Mouse (Mus musculus): Measurements from ENCODE around the gene Tbx10. TPM values are rescaled to one million over a fixed set of nuclear protein-coding genes. Genes with fewer than 3 reads are reported as not detected.
A peak's percentile ranks its signal among the peaks of the same experiment; 100 is the strongest.
"Not testable (repeated sequence)": the region's sequence is repeated elsewhere in the genome, so short reads cannot be mapped to it uniquely, and the experiment has no call there.

Gene Tbx10
- polyA plus RNA-seq, 1 experiment from 2014 or later, result 0.21 TPM

DNA sequence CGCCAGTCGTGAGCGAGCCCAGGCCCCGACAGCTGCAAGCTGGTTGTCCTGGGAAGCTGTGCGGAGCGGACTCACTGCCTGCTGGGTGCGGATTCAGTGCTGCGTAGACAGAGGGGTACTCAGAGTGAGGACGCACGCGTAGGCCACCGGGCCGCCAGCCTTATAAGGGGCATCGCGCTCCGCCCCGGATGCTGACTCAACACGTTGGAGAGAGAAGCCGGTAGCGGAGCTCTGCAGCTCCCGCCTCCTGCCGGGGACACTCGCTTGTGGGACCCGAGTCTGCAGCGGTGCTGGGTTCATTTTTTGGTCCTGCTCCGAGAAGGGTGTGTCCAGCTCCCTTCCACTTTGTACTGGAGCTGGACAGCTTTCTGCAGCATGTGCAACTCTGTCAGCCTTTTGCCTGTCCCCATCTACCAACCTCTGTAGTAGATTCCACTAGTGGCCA, 45.3 kb downstream of the Tbx10 start, which contains the start of gene Gstp1:
TSS of gene Gstp1 (minus strand) at position 198 of the 445 bp plus-strand sequence.
- H3K4me3 ChIP-seq, result peak within 1 kb of the TSS; percentile 73
- H3K27ac ChIP-seq (replicated peaks), result peak within 1 kb of the TSS; percentile 92
- H3K36me3 ChIP-seq (replicated peaks), result peaks cover 13% of the 10 kb centered on the region
- H3K9me3 ChIP-seq, result no peaks in the 10 kb centered on the region
- no peaks in the 10 kb centered on the region for H3K27me3 ChIP-seq (replicated peaks; ENCODE audit: low read depth, poor library complexity, severe bottlenecking)
- peaks cover 27% of the 10 kb centered on the region for H3K4me1 ChIP-seq
- WGBS, result 0% methylated on average over 26 of the region's 26 CpGs
- peak; percentile 87 for DNase-seq (ENCODE audit: low spot score)

DNA sequence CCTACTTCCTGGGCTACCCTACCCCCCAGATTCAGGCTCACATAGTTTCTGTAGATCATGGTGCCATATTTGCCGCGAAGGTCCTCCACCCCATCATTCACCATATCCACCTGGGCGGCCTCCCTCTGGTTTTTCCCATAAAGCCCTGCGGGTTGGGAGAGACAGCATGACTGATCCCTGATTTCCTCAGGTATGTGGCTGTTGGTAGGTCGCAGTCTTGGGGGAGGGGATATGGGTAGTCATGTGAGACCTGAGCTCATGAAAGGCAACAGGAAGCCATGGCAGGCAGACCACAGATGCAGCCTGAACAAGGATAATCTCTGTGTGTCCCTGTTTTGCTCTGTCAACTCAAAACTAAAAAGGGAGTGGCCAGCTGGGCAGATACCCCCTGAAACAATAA, 48.4 kb downstream of the Tbx10 start:
- 88% methylated on average over 5 of the region's 5 CpGs for WGBS
- H3K4me3 ChIP-seq; H3K36me3 ChIP-seq (replicated peaks); DNase-seq (ENCODE audit: low spot score); H3K9me3 ChIP-seq; H3K27ac ChIP-seq (replicated peaks); H3K27me3 ChIP-seq (replicated peaks; ENCODE audit: low read depth, poor library complexity, severe bottlenecking): not testable (repeated sequence)
- peaks cover 30% of the 10 kb centered on the region for H3K4me1 ChIP-seq

DNA sequence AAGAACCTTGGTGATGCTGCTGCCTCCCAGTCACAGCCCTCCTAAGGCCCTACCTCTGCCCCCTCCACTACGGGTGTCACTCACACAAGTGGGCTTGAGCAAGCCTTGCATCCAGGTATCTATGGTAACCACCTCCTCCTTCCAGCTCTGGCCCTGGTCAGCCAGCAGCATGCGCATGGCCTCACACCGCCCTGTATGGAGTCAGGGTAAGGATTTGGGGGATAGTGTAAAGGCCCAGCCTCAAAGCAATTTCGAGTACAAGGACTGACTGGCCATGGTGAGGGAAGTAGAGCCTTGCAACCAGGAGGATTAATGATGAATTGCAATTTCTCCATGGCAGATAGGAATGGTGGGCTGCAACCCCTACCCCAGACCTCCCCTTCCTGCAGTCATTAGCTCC, 48.9 kb downstream of the Tbx10 start:
- not testable (repeated sequence) for H3K36me3 ChIP-seq (replicated peaks); H3K9me3 ChIP-seq; H3K27me3 ChIP-seq (replicated peaks; ENCODE audit: low read depth, poor library complexity, severe bottlenecking); H3K4me3 ChIP-seq; H3K27ac ChIP-seq (replicated peaks); DNase-seq (ENCODE audit: low spot score)
- H3K4me1 ChIP-seq, result peaks cover 25% of the 10 kb centered on the region
- WGBS, result 88% methylated on average over 4 of the region's 4 CpGs

DNA sequence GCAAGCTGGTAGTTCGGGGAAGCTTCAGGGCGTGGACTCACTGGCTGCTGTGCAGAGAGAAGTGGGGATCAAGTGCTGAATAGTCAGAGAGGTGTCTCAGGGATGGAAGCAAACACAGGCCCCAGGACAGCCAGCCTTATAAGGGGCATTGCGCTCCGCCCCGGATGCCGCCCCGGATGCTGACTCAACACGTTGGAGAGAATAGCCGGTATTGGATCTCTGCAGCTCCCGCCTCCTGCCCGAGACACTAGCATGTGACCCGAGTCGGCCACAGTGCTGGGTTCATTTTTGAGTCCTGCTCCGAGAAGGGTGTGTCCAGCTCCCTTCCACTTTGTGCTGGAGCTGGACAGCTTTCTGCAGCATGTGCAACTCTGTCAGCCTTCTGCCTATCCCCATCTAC, 49.6 kb downstream of the Tbx10 start:
- Histone ChIP-seq H3K9me3 (no peaks in the 10 kb centered on the region), H3K4me1 (peaks cover 21% of the 10 kb centered on the region), H3K36me3 (replicated peaks) (no peaks in the 10 kb centered on the region), H3K27ac (replicated peaks) (no peak overlapping the region), H3K27me3 (replicated peaks; ENCODE audit: low read depth, poor library complexity, severe bottlenecking) (no peaks in the 10 kb centered on the region), H3K4me3 (no peak overlapping the region)
- 81% methylated on average over 14 of the region's 14 CpGs for WGBS
- DNase-seq (ENCODE audit: low spot score), result no peak

DNA sequence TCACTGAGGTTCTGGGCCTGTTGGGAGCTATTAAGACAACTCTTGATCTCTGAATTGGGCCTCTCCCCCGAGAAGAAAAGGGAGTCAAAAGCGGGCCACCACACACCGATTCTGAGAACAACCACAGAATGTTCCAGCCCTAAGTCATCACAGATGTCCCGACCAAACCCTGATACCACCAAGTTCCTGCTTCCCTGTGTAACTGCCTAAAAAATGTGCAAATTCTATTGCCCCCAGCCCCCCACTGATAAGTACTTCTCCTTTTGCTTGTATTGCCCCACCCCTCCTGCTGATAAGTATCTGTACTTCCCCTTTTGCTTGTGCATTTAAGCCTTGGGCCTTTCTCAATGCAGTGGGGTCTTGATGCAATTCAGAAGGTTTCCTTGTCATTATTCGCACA, 51.6 kb downstream of the Tbx10 start:
- not testable (repeated sequence) for H3K36me3 ChIP-seq (replicated peaks); H3K27ac ChIP-seq (replicated peaks); H3K4me3 ChIP-seq; H3K4me1 ChIP-seq; H3K27me3 ChIP-seq (replicated peaks; ENCODE audit: low read depth, poor library complexity, severe bottlenecking); H3K9me3 ChIP-seq; DNase-seq (ENCODE audit: low spot score)
- 92% methylated on average over 5 of the region's 5 CpGs for WGBS

DNA sequence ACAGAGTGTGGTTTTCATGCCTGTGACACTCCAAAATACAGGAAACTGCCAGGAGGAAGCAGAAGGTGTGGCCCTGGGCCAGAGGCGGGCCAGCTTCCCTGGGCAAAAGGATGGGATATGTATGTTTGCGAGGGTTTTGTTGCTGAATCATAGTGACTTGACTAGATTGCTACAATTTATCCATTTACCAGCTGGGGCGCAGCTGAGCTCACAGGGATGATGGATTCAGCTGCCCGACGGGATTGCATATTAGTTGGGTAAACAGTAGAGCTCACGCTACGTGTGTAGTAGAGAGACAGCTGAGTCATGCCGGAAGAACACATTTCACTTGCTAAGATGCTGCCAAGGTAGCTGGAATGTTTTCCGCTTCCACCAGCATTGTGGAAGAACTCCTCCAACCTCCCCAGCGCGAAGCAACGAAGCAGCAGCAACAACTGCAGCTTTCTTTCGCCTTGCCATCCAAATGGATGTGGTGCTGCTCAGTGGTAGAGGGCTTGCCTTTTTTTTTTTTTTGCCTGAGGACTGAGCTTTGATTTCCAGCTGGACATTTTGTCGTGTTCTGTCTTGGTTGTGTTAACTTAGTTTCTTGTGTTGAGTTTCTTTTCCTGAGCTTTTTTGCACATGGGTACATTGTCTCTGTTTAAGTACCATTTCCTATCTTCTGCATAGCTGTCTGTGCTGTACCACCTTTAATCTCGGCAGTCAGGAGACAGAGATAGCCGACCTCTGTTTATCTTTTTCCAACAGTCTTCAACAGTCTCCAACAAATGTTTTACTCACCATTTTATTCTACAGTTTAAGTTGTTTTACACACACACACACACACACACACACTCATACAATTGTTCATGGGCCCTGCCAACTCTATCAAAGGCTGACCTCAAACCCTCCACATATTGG, 53.7 kb downstream of the Tbx10 start, which contains the start of gene Gstp2:
TSS of gene Gstp2 (minus strand) at position 58 of the 900 bp plus-strand sequence.
- peak; percentile 45 for DNase-seq (ENCODE audit: low spot score)
- WGBS, result 57% methylated on average over 16 of the region's 16 CpGs

DNA sequence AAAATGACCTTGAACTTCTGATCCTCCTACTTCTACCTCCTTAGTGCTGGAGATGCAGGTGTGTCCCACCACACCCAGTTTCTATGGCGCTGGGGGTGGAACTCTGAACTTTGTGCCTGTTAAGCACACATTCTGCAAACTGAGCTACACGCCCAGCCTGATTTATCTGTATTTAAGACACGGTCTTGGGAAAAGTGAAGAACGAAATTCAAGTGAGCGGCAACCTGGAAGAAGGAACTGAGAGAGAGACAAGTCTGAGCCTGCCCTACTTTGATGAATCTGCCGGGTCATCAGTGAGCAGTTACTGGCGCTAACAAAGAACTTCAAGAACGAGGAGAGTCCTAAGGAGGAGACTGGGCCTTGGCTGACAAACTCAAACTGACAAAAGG, 54.3 kb downstream of the Tbx10 start:
- Histone ChIP-seq H3K4me3 (no peak overlapping the region), H3K9me3 (no peaks in the 10 kb centered on the region), H3K36me3 (replicated peaks) (no peaks in the 10 kb centered on the region), H3K27me3 (replicated peaks; ENCODE audit: low read depth, poor library complexity, severe bottlenecking) (no peaks in the 10 kb centered on the region), H3K4me1 (peaks cover 7% of the 10 kb centered on the region), H3K27ac (replicated peaks) (no peak overlapping the region)
- WGBS, result 88% methylated on average over 8 of the region's 8 CpGs
- no peak for DNase-seq (ENCODE audit: low spot score)

More for the DNA sequence above, 53.7 kb downstream of the Tbx10 start, which contains the start of gene Gstp2:
- 0 out of 2 replicates have a peak within 1 kb of the TSS, but pooled peaks have one; percentile 28 for H3K4me3 ChIP-seq
- H3K9me3 ChIP-seq, result no peaks in the 10 kb centered on the region
- no peak within 1 kb of the TSS for H3K27ac ChIP-seq (replicated peaks)
- peaks cover 8% of the 10 kb centered on the region for H3K4me1 ChIP-seq
- H3K36me3 ChIP-seq (replicated peaks), result no peaks in the 10 kb centered on the region
- no peaks in the 10 kb centered on the region for H3K27me3 ChIP-seq (replicated peaks; ENCODE audit: low read depth, poor library complexity, severe bottlenecking)

DNA sequence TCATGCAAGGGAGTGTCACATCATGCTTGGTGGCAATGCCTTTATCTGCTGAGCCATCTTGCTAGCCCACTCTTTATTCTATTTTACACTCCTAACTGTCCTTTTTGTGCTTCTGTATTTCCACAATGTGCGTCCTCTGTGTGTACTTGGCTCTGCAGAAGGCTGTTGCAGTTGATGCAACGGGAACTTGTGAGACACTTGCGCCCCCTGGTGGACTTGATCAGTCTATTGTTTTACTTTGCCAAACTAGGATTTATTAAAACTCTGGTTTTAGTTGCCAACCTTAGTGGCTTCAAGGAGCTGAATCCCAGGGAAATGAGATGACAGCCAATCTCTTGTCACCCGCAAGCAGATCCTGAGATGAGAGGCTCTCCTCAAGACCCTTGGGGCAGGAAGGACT, 55.3 kb downstream of the Tbx10 start:
- peaks cover 4% of the 10 kb centered on the region; the same call in 1 of the 2 replicates for H3K4me1 ChIP-seq
- peak; percentile 83 for DNase-seq (ENCODE audit: low spot score)
- H3K4me3 ChIP-seq, result no peak overlapping the region
- no peaks in the 10 kb centered on the region for H3K27me3 ChIP-seq (replicated peaks; ENCODE audit: low read depth, poor library complexity, severe bottlenecking)
- no peaks in the 10 kb centered on the region for H3K36me3 ChIP-seq (replicated peaks)
- H3K27ac ChIP-seq (replicated peaks), result no peak overlapping the region
- 14% methylated on average over 4 of the region's 4 CpGs for WGBS
- H3K9me3 ChIP-seq, result no peaks in the 10 kb centered on the region

DNA sequence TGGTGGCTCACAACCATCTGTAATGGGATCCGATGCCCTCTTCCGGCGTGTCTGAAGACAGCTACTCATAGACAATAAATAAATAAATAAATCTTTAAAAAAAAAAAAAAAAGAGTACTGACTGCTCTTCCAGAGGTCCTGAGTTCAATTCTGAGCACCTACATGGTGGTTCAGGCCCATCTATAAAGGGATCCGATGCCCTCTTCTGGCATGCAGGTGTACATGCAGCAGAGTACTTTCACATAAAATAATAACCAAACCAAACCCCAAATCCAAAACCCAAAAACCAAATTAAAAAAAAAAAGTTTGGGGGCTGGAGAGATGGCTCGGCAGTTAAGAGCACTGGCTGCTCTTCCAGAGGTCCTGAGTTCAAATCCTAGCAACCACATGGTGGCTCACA, 56.5 kb downstream of the Tbx10 start:
- H3K4me1 ChIP-seq; H3K4me3 ChIP-seq; H3K27me3 ChIP-seq (replicated peaks; ENCODE audit: low read depth, poor library complexity, severe bottlenecking); H3K36me3 ChIP-seq (replicated peaks); DNase-seq (ENCODE audit: low spot score); H3K27ac ChIP-seq (replicated peaks); H3K9me3 ChIP-seq: not testable (repeated sequence)
- 82% methylated on average over 5 of the region's 5 CpGs for WGBS

Other genes starting within 250 kb of the Tbx10 start
- gene Kmt5b, start 225.3 kb upstream of the Tbx10 start, polyA plus RNA-seq (2016; fragmentation: Nextera tagmentation; extraction: Ambion mirVana), result 29.4 and 31.2 TPM in 2 replicates
- gene Chka, start 141.0 kb upstream of the Tbx10 start, polyA plus RNA-seq (2016; fragmentation: Nextera tagmentation; extraction: Ambion mirVana), result 50.0 and 51.8 TPM in 2 replicates
- 28.0 and 28.8 TPM in 2 replicates for gene Tcirg1, start 85.6 kb upstream of the Tbx10 start, polyA plus RNA-seq (2016; fragmentation: Nextera tagmentation; extraction: Ambion mirVana)
- gene Ndufs8, start 80.0 kb upstream of the Tbx10 start, polyA plus RNA-seq (2016; fragmentation: Nextera tagmentation; extraction: Ambion mirVana), result 250 and 258 TPM in 2 replicates
- 0.48 and 0.81 TPM in 2 replicates for gene Aldh3b1, start 62.9 kb upstream of the Tbx10 start, polyA plus RNA-seq (2016; fragmentation: Nextera tagmentation; extraction: Ambion mirVana)
- 7.3 and 8.4 TPM in 2 replicates for gene Unc93b1, start 57.6 kb upstream of the Tbx10 start, polyA plus RNA-seq (2016; fragmentation: Nextera tagmentation; extraction: Ambion mirVana)
- gene Aldh3b3, start 34.1 kb upstream of the Tbx10 start, polyA plus RNA-seq (2016; fragmentation: Nextera tagmentation; extraction: Ambion mirVana), result not detected in 2 replicates
- 1.1 and 1.2 TPM in 2 replicates for gene Aldh3b2, start 20.4 kb upstream of the Tbx10 start, polyA plus RNA-seq (2016; fragmentation: Nextera tagmentation; extraction: Ambion mirVana)
- gene Acy3, start 6.2 kb upstream of the Tbx10 start, polyA plus RNA-seq (2016; fragmentation: Nextera tagmentation; extraction: Ambion mirVana), result 3.1 and 3.2 TPM in 2 replicates
- 30.6 and 31.6 TPM in 2 replicates for gene Nudt8, start 7.8 kb downstream of the Tbx10 start, polyA plus RNA-seq (2016; fragmentation: Nextera tagmentation; extraction: Ambion mirVana)
- gene Gm49405, start 7.9 kb downstream of the Tbx10 start, polyA plus RNA-seq (2016; fragmentation: Nextera tagmentation; extraction: Ambion mirVana), result 4.5 and 4.6 TPM in 2 replicates
- 4.7 and 5.7 TPM in 2 replicates for gene Doc2g, start 10.6 kb downstream of the Tbx10 start, polyA plus RNA-seq (2016; fragmentation: Nextera tagmentation; extraction: Ambion mirVana)
- gene Ndufv1, start 20.1 kb downstream of the Tbx10 start, polyA plus RNA-seq (2016; fragmentation: Nextera tagmentation; extraction: Ambion mirVana), result 211 and 217 TPM in 2 replicates
- gene Gstp1, start 45.2 kb downstream of the Tbx10 start, polyA plus RNA-seq (2016; fragmentation: Nextera tagmentation; extraction: Ambion mirVana), result 456 and 458 TPM in 2 replicates
- 3.7 and 9.1 TPM in 2 replicates for gene Gstp2, start 53.3 kb downstream of the Tbx10 start, polyA plus RNA-seq (2016; fragmentation: Nextera tagmentation; extraction: Ambion mirVana)
- gene Gstp3, start 66.8 kb downstream of the Tbx10 start, polyA plus RNA-seq (2016; fragmentation: Nextera tagmentation; extraction: Ambion mirVana), result not detected in 2 replicates
- gene Cabp2, start 88.8 kb downstream of the Tbx10 start, polyA plus RNA-seq (2016; fragmentation: Nextera tagmentation; extraction: Ambion mirVana), result not detected in 2 replicates
- gene Cdk2ap2, start 104.4 kb downstream of the Tbx10 start, polyA plus RNA-seq (2016; fragmentation: Nextera tagmentation; extraction: Ambion mirVana), result 77.2 and 80.2 TPM in 2 replicates
- gene Pitpnm1, start 107.2 kb downstream of the Tbx10 start, polyA plus RNA-seq (2016; fragmentation: Nextera tagmentation; extraction: Ambion mirVana), result 9.9 and 11.0 TPM in 2 replicates
- 70.9 and 71.1 TPM in 2 replicates for gene Aip, start 133.1 kb downstream of the Tbx10 start, polyA plus RNA-seq (2016; fragmentation: Nextera tagmentation; extraction: Ambion mirVana)
- gene Gpr152, start 147.0 kb downstream of the Tbx10 start, polyA plus RNA-seq (2016; fragmentation: Nextera tagmentation; extraction: Ambion mirVana), result not detected in 2 replicates
- gene Cabp4, start 151.3 kb downstream of the Tbx10 start, polyA plus RNA-seq (2016; fragmentation: Nextera tagmentation; extraction: Ambion mirVana), result 0.14 TPM in 1 of 2 replicates, not detected in the other
- 130 and 134 TPM in 2 replicates for gene Coro1b, start 155.9 kb downstream of the Tbx10 start, polyA plus RNA-seq (2016; fragmentation: Nextera tagmentation; extraction: Ambion mirVana)
- gene Ptprcap, start 160.9 kb downstream of the Tbx10 start, polyA plus RNA-seq (2016; fragmentation: Nextera tagmentation; extraction: Ambion mirVana), result 0.58 TPM in 1 of 2 replicates, not detected in the other
- gene Rps6kb2, start 170.6 kb downstream of the Tbx10 start, polyA plus RNA-seq (2016; fragmentation: Nextera tagmentation; extraction: Ambion mirVana), result 66.1 and 68.5 TPM in 2 replicates
- gene Carns1, start 182.7 kb downstream of the Tbx10 start, polyA plus RNA-seq (2016; fragmentation: Nextera tagmentation; extraction: Ambion mirVana), result 2.7 and 4.4 TPM in 2 replicates
- gene Tbc1d10c, start 198.5 kb downstream of the Tbx10 start, polyA plus RNA-seq (2016; fragmentation: Nextera tagmentation; extraction: Ambion mirVana), result 0.57 and 1.4 TPM in 2 replicates
- gene Ppp1ca, start 199.3 kb downstream of the Tbx10 start, polyA plus RNA-seq (2016; fragmentation: Nextera tagmentation; extraction: Ambion mirVana), result 1,000 and 1,025 TPM in 2 replicates
- 58.1 and 58.2 TPM in 2 replicates for gene Rad9a, start 208.9 kb downstream of the Tbx10 start, polyA plus RNA-seq (2016; fragmentation: Nextera tagmentation; extraction: Ambion mirVana)
- gene Clcf1, start 221.5 kb downstream of the Tbx10 start, polyA plus RNA-seq (2016; fragmentation: Nextera tagmentation; extraction: Ambion mirVana), result 2.8 and 3.3 TPM in 2 replicates
- gene AC109138.7, start 221.6 kb downstream of the Tbx10 start, polyA plus RNA-seq (2016; fragmentation: Nextera tagmentation; extraction: Ambion mirVana), result not detected in 2 replicates
- gene Pold4, start 239.1 kb downstream of the Tbx10 start, polyA plus RNA-seq (2016; fragmentation: Nextera tagmentation; extraction: Ambion mirVana), result 13.7 and 15.1 TPM in 2 replicates

All from embryonic facial prominence, embryonic 10.5 days (tissue).